Mouse (Mus musculus): ENCODE results near the gene Alms1.
"Not testable (repeated sequence)": the region's sequence is repeated elsewhere in the genome, so short reads cannot be mapped to it uniquely, and the experiment has no call there.

- not testable (repeated sequence) for TF ChIP-seq CTCF (IDR thresholded peaks at IDR 0.05; ENCODE audit: borderline replicate concordance, control insufficient read depth, extremely low read depth, insufficient read depth, low read length, poor library complexity); POLR2A (IDR thresholded peaks at IDR 0.05; ENCODE audit: control insufficient read depth, extremely low read depth, insufficient read depth, low read length, poor library complexity)
Observed at GRCm38 (mm10) chr6:85709206-85709605, 121.9 kb downstream of the Alms1 start.
